Mouse (Mus musculus) heart, postnatal 25 days (tissue): ENCODE data around the gene Ntn1. TPM values are rescaled to one million over a fixed set of nuclear protein-coding genes. Genes with fewer than 3 reads are reported as not detected.
A peak's percentile ranks its signal among the peaks of the same experiment; 100 is the strongest.

Experiments
- DNase-seq: peaks from one replicate; pipeline ENCODE4 v3.0.0; 2022; ENCODE audit warnings: low spot score
- intact Hi-C: fragments of 180-260 bp; cut with DNase I; formaldehyde crosslinking; loops from one replicate; pipeline ENCODE4 v1.15.1; 2025
- total RNA-seq, 2 experiments: library from RNA; stranded (reverse); gene quantifications; 2 replicates each; pipeline ENCODE4 v1.2.3; 2021

Ntn1 gene
- total RNA-seq, 2 experiments from 2014 or later: 53.0 to 54.8 TPM

DNA sequence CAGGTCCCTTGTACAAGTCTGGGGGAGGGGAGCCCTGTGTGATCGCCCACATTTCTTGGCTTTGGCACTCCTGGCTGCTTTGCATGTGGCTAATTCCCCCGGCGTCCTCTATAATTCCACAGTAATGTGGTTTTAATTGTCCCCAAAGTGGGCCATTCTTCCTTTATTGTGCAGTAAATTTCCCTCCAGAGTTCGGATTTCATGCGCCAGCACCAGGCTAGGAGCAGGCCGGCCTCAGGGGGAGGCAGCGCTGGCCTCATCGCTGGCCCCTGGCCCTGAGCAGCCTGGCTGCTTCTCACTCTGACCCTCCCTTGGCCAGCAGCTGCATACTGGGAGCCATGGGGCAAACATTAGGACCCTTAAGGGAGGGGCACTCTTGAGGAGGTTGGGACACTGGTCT, 110.0 kb downstream of the Ntn1 start:
- intact Hi-C loops: no loop called here
- no peak for DNase-seq

DNA sequence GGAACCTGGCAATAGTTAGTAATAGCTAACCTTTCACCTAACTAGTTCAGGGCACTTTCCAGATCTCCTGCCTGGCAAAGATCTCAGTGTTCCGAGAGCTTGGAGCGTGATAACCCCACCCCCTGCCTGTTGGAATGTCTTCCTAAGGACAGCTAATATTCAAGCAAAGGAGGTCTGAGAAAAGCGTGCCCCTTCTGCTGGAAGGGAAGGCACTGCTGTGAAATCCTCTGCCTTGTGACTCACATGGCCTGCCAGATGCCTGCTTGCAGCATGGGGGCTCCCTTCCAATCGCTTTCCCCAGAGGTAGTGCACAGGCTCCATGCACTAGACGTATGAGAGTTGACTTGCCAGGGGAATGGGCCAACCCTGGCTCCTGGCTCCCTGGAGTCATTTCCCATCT, 113.3 kb downstream of the Ntn1 start:
- DNase-seq: no peak
- intact Hi-C loops: no loop called here

DNA sequence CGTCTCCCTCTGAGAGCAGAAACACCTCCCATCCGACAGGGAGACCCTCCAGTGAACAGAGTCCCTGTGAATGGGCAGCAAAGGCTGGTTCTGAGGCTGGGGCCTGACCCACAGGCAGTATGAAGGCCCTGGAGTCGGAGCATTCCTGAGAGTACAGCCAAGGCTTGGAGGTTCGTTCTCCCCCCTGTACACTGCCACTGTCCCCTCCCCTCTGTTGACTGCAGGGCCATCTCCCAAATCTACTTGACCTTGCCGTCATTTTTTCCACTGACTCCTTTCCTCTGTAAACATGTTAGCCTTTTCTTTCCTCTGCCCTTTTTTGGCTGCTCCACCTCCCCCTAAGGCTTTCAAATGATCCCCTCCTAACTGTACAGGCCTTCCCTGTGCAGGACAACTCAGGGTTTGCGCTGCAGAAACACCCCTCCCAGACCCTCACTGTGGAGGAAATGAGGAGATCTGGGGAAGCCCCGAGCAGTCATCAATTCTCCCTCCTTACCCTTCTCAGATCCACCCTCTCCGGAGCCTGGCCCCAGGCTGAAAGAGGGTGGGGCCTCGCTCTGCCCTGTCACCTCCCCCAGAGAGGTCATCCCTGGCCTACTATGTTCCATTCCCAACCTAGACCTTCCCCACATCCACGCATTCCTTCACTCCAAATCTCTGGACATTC, 114.3 kb downstream of the Ntn1 start:
- intact Hi-C loops: no loop called here
- DNase-seq: peak; percentile 28

DNA sequence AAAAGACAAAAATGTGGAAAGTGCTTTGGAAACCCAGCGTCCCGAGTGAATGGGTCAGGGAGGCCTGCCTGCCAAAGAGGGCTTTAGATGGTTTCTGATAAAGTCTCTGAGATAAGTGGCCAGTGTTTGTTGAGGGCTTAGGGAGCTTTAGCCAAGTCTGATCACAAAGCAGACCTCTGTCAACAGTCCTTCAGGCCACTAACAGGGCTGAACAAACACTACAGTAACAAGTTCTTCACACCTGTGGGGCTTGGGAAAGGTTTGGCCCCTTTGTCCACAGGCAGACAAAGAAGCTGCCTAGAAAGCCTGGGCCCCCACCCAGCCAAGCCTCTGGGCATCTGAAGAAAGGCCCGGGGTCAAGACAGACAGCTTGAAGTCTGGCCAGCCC, 114.9 kb downstream of the Ntn1 start:
- intact Hi-C loops: no loop called here
- DNase-seq: no peak

DNA sequence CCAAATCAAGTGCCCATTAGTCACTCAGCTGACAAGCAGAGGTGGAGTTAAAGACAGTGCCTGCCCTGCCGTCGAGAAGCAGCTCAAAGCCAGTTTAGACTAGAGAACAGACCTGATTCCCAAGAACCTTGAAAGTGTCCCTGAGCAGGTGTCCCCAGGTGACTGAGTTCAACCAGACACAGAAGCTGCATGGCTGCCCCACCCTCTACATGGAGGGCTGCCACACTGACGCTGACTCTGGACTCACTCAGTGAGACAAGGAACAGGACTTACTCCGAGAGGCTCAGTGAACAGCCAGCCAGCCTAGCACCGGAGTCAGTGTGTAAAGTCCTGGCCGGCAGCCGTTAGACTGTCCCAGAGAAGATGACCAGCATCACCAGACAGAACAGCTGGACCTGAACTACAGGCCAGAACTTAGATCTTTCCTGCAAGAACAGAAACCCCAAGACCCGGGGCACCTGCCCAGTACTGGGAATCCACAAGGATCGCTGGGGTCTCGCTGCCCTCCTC, 120.6 kb downstream of the Ntn1 start:
- intact Hi-C loops: no loop called here
- DNase-seq: no peak

DNA sequence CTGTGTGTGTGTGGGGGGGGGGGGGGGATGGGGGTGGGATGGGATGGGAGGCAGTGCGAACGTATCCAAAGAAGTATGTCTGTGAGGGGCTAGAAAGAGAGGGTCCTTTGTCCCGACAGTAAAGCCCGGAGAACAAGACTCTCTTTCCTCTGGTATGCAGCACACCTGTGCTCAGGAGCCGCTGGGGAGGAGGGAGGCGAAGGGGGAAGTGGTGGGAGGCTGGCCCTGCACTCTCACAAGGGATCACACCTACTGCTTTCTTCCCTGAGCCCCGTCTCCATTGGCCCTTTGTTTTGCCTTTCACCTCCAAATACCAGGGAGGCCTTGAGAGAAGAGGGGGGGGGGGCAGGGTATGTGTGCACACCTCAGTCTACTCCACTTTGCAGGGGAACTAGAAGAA, 123.7 kb downstream of the Ntn1 start:
- intact Hi-C loops: no loop called here
- no peak for DNase-seq

DNA sequence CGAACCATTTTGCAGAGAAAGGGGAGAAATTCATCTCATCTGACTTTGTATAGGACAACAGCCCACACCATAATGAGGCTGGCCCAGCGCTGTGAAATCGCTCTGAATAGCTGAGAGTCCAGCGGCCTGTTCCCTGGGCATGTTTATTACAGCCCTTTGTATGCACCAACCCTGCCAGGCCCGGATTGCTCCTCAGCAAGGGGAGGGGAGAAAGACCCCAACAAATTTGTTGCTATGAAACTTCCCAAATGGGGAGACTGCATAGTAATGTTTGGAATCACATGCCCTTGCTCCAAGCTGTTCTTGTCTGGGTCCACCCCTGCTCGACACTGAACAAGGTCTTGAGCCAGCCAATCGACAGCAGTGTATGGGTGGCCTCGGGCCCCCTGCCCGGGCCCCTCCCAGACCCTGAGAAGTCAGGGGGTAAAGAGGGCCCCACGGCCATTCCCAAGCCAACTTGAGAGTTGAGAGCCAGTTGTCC, 126.3 kb downstream of the Ntn1 start:
- DNase-seq: no peak
- intact Hi-C loops: no loop called here

DNA sequence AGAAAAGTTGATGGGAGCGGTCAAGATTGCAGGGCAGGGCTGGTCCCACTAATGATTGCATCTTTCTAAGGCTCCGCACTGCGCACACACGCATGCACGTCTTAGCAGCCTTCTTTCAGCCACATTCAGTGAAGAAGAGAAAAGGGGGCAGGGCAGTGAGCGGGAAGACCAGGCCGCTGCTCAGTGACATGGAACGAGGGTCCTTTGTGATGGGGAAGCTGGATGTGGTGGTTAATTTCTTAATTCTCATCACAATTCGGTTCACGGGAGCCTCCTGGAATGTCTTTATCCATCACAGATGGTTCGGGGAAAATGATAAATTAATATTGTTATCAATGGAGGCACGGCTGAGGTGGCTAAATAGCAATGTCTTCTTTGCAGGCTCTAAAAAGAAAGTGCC, 126.8 kb downstream of the Ntn1 start:
- no peak for DNase-seq
- intact Hi-C loops: no loop called here

DNA sequence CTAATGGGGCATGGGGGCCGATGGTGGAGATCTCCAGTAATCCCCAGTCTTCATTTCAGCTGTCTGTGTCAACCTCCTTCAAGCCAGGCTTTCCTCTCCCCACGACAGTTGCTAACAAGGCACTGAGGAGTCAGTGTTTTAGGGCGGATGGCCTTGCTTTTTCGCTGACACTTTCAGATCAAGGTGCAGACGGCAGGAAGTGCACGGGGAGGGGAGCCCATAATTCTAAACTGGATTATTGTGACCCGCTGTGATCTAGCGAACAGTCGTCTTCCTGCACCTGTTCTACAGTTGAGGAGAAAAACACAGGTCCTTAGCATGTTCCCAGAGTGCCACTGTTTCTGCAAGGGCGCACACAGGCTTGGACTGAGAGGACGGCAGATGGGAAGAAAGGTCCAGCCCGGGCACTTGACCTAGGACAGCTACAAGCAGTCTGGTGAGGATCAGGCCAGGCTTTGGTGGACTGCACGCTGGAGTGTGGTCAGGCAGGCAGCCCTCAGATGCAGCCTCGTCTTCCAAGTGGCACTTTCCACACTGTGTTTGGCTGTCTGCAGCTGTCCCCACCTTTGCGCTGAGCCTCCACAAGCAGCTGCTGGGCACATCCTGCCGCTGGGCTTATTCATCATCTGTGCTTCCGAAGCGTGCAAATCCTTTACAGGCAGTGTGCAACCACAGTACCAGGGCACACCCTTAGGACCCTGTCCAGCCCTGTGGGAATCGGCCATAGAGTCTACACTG, 129.7 kb downstream of the Ntn1 start:
- intact Hi-C loops: no loop called here
- DNase-seq: no peak

DNA sequence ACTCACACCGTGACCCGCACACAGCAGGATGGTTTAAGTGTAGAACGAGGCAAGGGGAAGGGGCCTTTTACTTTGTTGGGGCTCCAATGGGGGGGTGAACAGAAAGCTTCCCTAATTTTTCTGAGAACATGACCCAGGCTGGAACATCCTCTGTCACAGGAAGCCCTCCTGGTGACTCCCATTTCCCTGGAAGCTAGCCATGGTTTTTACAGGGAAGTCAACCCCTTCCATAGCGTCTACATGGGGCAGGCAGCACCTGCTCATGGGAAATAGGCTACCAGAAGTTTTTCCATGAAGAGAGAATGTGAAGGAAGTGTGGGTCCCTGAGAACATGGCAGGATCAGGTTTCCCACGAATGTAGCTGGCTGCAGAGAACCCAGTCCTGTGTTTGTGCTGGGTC, 136.3 kb downstream of the Ntn1 start:
- intact Hi-C loops: no loop called here
- no peak for DNase-seq

DNA sequence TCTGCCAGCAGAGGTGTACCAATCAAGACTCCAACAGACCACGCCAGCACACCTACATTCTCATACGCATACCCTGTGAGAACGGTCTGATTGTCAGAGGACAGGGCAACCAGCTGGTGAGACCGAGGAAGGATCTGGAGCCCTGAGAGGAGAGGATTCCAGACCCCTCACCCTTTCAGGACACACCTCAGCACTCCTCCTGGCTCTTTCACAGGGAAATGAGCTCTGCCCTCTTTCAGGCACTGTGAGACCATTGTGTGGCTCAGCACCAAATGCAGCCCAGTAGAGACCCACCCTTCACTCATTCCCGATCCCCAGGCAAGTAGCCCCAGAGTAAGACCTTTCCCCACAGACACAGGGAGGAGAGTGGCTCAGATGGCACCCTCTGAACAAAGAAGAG, 137.5 kb downstream of the Ntn1 start:
- intact Hi-C loops: no loop called here
- no peak for DNase-seq

DNA sequence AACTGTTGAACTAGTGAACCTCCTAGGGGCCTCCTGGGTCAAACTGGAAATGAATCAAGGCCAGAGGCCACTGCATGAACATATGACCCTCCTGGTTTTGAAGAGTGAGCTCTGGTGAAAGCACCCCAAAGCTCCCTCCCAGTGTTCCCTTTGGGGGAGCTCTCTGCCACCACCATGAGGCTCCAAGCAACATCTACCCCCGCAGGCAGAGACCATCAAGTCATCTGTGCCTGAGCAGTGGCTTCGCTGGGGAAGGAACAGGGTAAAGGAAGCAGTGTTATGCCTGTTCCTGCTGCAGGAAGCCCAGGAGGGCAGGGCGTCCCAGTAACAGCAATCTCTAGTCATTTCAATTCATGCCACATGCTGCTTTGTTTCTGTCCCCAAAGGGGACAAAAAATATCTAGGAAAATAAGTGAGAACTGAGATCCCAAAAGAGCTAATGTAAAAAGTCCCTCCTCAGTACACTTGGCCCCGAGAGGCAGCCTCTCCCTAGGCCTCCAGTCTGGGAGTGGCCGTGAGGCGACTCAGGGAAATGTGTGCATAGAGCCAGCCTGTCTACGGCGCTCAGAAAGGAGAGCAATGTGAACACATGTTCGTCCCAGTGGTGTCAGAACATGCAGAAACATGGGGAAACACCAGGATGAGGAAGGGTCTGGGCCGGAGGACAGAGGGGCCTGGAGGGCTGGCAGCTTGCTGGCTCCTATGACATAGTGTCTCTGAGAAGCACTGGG, 139.3 kb downstream of the Ntn1 start:
- DNase-seq: no peak

DNA sequence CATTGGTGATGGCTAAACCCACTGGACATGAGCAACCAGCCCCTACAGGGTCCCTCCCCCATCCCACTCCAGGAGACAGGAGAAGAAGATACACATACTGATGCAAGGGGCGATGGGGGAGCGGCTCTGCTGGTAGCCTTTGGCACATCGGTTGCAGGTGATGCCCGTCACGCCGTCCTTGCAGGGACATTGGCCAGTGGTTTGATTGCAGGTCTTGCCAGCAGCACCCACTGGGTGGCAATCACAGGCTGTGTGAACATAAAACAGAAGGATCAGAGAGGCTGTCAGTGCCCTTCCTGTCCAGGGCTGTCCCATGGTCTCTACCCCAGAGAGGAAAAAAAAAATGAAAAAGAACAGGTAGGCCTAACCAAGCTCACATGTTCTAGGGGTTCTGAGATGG, 140.2 kb downstream of the Ntn1 start:
- DNase-seq: no peak
- intact Hi-C loops: no loop called here

More for the DNA sequence above, 139.3 kb downstream of the Ntn1 start:
- intact Hi-C loops: no loop called here

DNA sequence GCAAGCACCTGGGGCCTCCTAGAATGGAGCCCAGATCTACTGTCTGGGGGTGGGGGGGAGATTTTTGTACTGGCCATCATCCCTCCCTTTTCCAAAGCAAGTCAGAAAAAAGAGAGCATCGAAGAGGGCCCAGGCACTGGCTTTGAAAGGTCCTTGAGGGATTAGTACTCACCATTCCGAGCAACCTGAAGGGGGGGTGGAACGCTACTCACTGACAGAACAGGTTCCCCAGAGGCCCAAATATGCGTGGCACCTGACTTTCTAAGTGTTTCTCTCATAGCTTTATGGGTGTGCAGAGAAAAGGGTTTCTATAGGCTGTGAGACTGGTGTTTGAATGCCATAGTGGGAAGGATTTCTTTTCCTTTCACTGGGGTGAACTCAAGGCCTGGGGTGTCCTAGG, 142.1 kb downstream of the Ntn1 start:
- intact Hi-C loops: no loop called here
- no peak for DNase-seq

DNA sequence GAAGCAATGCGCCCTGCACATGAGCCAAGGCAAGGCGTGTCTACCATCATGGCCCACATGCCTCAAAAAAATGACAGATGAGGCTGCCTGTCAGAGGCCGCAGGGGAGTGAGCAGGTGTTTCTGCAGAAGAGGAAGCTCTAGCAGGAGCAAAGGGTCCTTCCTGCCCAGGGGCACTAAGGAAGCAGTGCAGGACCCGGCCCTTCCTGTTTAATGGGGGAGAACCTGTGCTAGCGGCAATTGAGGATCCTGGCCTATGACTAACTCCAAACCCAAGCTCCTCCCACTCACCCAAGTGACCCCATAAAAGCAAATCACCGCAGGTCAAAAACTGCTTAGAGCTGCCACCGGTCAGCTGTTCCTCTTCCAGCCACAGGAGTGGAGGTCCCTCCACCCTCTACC, 147.1 kb downstream of the Ntn1 start:
- intact Hi-C loops: no loop called here
- DNase-seq: no peak

DNA sequence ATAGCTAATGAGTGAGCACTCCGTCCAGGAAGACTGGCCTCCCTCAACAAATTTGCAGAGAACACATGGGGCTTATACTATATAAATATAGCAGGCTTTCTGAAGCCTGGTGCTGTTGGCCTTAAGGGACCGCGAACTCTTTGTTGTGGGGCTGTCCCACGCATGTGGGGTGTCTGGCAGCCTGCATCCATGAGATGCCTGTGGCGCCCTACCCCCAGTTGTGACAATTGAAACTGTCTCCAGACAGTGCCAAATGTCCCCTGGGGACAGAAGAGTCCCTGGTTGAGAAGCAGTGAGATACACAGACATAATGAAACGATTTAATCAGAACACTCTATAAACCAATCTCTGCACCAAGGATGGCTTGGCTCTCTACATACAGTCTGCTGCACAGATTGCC, 150.5 kb downstream of the Ntn1 start:
- no peak for DNase-seq
- intact Hi-C loops: no loop called here

DNA sequence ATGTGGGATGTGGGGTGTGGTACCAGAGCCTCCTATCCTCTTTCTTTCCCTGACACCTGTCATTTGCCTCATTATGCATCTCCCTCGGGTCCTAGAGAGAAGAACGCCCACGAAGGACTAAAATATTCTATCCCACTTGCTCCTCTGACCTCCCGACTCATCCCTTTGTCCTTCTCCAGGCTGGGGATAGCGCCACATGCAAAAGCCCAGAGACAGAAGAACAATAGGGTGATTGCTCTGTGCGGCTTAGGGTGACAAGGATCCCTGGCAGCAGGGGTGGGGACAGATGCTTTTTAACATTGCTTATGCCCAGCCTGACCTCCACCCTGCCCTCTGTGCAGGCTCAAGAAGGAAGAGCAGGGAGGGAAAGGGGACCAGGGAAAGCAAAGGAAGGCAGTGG, 152.7 kb downstream of the Ntn1 start:
- intact Hi-C loops: no loop called here

DNA sequence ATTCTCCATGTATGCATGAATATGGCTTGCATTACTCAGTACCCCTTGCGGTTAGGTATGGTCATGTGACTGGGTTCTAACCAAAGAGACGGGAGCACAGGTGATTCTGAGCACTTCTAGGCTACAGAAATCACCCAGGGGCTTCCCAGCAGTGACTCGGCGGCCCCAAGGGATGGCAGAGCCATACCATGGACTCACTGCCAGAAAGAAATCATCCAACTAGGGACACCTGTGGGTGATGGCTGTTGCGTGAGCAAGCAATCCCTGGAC, 155.7 kb downstream of the Ntn1 start:
- DNase-seq: no peak

More for the DNA sequence above, 152.7 kb downstream of the Ntn1 start:
- no peak for DNase-seq

DNA sequence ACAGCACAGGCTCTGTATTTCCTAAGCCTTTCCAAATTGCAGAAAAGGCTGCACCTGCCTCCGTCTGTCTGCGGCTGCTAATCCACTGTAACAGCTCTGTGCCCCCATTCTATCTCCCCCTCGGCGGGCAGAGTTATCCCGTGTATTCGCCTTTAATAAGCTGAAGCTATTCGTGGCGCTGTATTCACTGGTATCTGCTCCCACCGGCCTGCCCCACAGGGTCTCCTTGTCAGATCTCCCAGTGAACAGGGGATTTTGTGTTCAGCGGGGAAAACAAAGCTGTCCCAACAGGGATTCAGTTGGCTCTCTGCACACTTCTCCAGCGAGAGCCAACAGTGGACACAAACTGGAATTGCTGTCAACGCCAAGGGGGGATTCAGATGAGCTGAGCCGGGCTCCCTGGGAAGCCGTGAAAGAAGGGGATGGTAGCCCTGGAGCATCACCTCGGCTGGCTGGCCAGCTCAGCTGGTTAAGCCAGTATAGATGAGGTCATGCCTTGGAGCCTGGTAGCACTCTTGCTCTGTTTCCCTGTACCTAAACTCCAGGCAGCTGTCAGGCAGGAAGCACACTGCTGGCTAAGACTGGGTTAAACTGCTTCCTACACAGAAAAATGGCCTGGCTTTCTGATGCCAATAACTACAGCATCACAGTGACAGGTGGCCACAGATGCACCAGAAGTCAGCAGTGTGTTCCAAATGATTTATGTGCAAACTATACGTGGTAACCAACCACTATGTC, 156.2 kb downstream of the Ntn1 start:
- DNase-seq: no peak
- intact Hi-C loops: no loop called here

More for the DNA sequence above, 155.7 kb downstream of the Ntn1 start:
- intact Hi-C loops: no loop called here

DNA sequence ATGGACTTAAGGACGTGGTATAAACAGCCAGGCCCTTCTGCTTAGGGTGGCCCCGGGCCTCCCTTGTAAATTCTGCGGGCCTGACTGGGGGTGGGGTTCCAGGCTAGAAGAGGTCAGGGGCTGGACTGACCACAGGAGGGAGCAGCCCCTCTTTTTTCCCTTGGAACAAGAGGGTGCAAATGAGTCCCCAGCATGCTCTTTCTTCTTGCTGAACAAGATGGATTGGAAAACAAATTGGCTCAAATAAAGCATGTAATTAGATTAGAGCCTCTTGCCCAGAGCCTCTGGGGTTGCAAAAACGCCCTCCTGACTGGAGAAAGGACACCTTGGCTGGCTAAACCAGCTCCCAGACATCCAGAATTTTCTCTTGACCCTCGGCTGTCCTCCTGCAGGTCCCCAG, 160.9 kb downstream of the Ntn1 start:
- intact Hi-C loops: no loop called here
- no peak for DNase-seq
